Mouse (Mus musculus) cerebellum, adult 9-11 months (tissue): ENCODE measurements around the gene Igf1r.
A peak's percentile ranks its signal among the peaks of the same experiment; 100 is the strongest.

Experiments used
- DNase-seq: peaks from one replicate; pipeline ENCODE4 v3.0.0; 2022

Igf1r gene

GRCm38 (mm10) chr7:67958045-67958444 is 5.4 kb downstream of the Igf1r start:
- DNase-seq = no peak

- no peak for DNase-seq
Observed at GRCm38 (mm10) chr7:67960701-67961100, 8.1 kb downstream of the Igf1r start.

GRCm38 (mm10) chr7:67961567-67962267 is 9.1 kb downstream of the Igf1r start:
- peak; percentile 73 for DNase-seq

- DNase-seq = no peak
Observed at GRCm38 (mm10) chr7:67963691-67964090, 11.1 kb downstream of the Igf1r start.

- no peak for DNase-seq
Observed at GRCm38 (mm10) chr7:67968394-67968793, 15.8 kb downstream of the Igf1r start.

GRCm38 (mm10) chr7:67969076-67969475 is 16.4 kb downstream of the Igf1r start:
- no peak for DNase-seq

- no peak for DNase-seq
Observed at GRCm38 (mm10) chr7:67973180-67974014, 20.8 kb downstream of the Igf1r start.

- DNase-seq = no peak
Observed at GRCm38 (mm10) chr7:67981956-67982355, 29.3 kb downstream of the Igf1r start.

- no peak for DNase-seq
Observed at GRCm38 (mm10) chr7:67982809-67983208, 30.2 kb downstream of the Igf1r start.

- no peak for DNase-seq
Observed at GRCm38 (mm10) chr7:67983451-67983850, 30.8 kb downstream of the Igf1r start.

GRCm38 (mm10) chr7:67985003-67985416 is 32.4 kb downstream of the Igf1r start:
- no peak for DNase-seq

GRCm38 (mm10) chr7:67985511-67985910 is 32.9 kb downstream of the Igf1r start:
- no peak for DNase-seq

GRCm38 (mm10) chr7:67986277-67986676 is 33.6 kb downstream of the Igf1r start:
- DNase-seq = no peak

- DNase-seq = no peak
Observed at GRCm38 (mm10) chr7:67986816-67987215, 34.2 kb downstream of the Igf1r start.

- DNase-seq = no peak
Observed at GRCm38 (mm10) chr7:67989376-67989775, 36.7 kb downstream of the Igf1r start.

GRCm38 (mm10) chr7:67993614-67994013 is 41.0 kb downstream of the Igf1r start:
- no peak for DNase-seq

GRCm38 (mm10) chr7:67994346-67994858 is 41.8 kb downstream of the Igf1r start:
- no peak for DNase-seq

GRCm38 (mm10) chr7:67995276-67995675 is 42.6 kb downstream of the Igf1r start:
- DNase-seq = no peak

GRCm38 (mm10) chr7:67996202-67996960 is 43.8 kb downstream of the Igf1r start:
- DNase-seq = no peak

GRCm38 (mm10) chr7:68001269-68001668 is 48.6 kb downstream of the Igf1r start:
- no peak for DNase-seq

- DNase-seq = no peak
Observed at GRCm38 (mm10) chr7:68006074-68006473, 53.4 kb downstream of the Igf1r start.

GRCm38 (mm10) chr7:68006496-68006895 is 53.9 kb downstream of the Igf1r start:
- DNase-seq = no peak

GRCm38 (mm10) chr7:68009635-68010034 is 57.0 kb downstream of the Igf1r start:
- no peak for DNase-seq
